20 mouse cellular contexts compared by ENCODE assay signal in genomic region chr2:72420561-72420960, GRCm38 (mm10). TPM values are rescaled to one million over a fixed set of nuclear protein-coding genes. Genes with fewer than 3 reads are reported as not detected.
DNase-seq lines count a peak whose midpoint lies in the region; TF ChIP-seq lines count a peak whose summit lies in the region.
"Had no signal": no experiment of that assay in that cellular context is flagged by ENCODE, and none has a peak within 500 bp of the region (broad histone marks: within the 10 kb centered on the region; RNA-seq: fewer than 3 reads in every experiment).

No protein-coding gene starts in this region.

- 0 out of 2 replicates have a peak overlapping the region, but pooled peaks have one; percentile 7 for H3K27ac ChIP-seq in small intestine, adult 2 months (ENCODE audit: insufficient read depth, low read depth, low read length)
- no peak overlapping the region for H3K27ac ChIP-seq in layer of hippocampus, adult 2 months
- H3K27ac ChIP-seq: embryonic facial prominence, embryonic 10.5 days; forebrain, embryonic 12.5 days; heart, adult 2 months; heart, embryonic 15.5 days; hindbrain, embryonic 14.5 days; intestine, embryonic 15.5 days had no signal

- WGBS in small intestine, adult 2 months = 37% methylated on average over 5 of the region's 5 CpGs

- TF ChIP-seq CTCF in small intestine, adult 2 months (IDR thresholded peaks at IDR 0.05; ENCODE audit: extremely low read depth, insufficient read length, insufficient replicate concordance, low read depth, low read length) = no peak
- no peak for TF ChIP-seq CTCF in layer of hippocampus, adult 2 months (conservative IDR thresholded peaks at IDR 0.05)

- peaks cover 5% of the 10 kb centered on the region for H3K36me3 ChIP-seq in small intestine, adult 2 months (ENCODE audit: control insufficient read depth, insufficient read depth, low read length)
- H3K36me3 ChIP-seq: embryonic facial prominence, embryonic 10.5 days; forebrain, embryonic 12.5 days; heart, embryonic 15.5 days; intestine, embryonic 15.5 days had no signal

- peaks cover 6% of the 10 kb centered on the region; the same call in 1 of the 2 replicates for H3K4me1 ChIP-seq in small intestine, adult 2 months (ENCODE audit: control insufficient read depth, insufficient read depth, insufficient read length, low read length)
- H3K4me1 ChIP-seq: intestine, embryonic 15.5 days had no signal

- H3K27me3 ChIP-seq in small intestine, adult 2 months (ENCODE audit: control insufficient read depth, insufficient read depth, low read length) = no peaks in the 10 kb centered on the region
- H3K27me3 ChIP-seq: heart, embryonic 15.5 days; intestine, embryonic 15.5 days had no signal

- DNase-seq in 3134 (ENCODE audit: extremely low read depth, insufficient read length, low spot score) = peak; percentile 69
- DNase-seq in Muller cell, postnatal 12 days (ENCODE audit: inconsistent ontology term) = peak; percentile 81
- DNase-seq in brain, adult 2 months (ENCODE audit: low read depth, low spot score) = peak; percentile 36
- no peak for DNase-seq in cerebellum, postnatal 36 days
- DNase-seq in layer of hippocampus, adult 2 months (ENCODE audit: low spot score in 2 of 2) = no peak
- DNase-seq: adrenal gland, adult 8-10 months; adrenal gland, postnatal 36 days; B cell, adult 2 months; cerebellum, adult 11 months; cerebellum, adult 9-10 months; gastrocnemius, postnatal 10 days; heart, adult 2 months; heart, postnatal 14 days had no signal

- H3K4me3 ChIP-seq in small intestine, adult 2 months (ENCODE audit: low read depth, low read length) = no peak overlapping the region
- no peak overlapping the region for H3K4me3 ChIP-seq in layer of hippocampus, adult 2 months
- H3K4me3 ChIP-seq: embryonic facial prominence, embryonic 10.5 days; erythroblast, embryonic 14.5 days; forebrain, embryonic 12.5 days; heart, adult 2 months; heart, embryonic 15.5 days; intestine, embryonic 15.5 days had no signal

- no peak for TF ChIP-seq POLR2A in small intestine, adult 2 months (IDR thresholded peaks at IDR 0.05; ENCODE audit: low read depth, low read length)

RNA-seq across cellular contexts. Expression of gene Cdca7, which starts 55.4 kb away (rescaled TPM):
- 5.3 and 11.5 TPM in 2 replicates for polyA plus RNA-seq in small intestine, adult 2 months (2012; rRNA removed)
- total RNA-seq in layer of hippocampus, adult 2 months (2021) = 1 to 10 TPM; 3.1 to 9.1 TPM

Comparison
In these comparisons a context has a peak if more than half of its experiments do, and no peak if none do; other contexts are left out.
1. DNase-seq: peak in 3134 (single experiment), Muller cell, postnatal 12 days (single experiment) and brain, adult 2 months (single experiment); none in cerebellum, postnatal 36 days (0 of 2) and layer of hippocampus, adult 2 months (0 of 2).